Mouse (Mus musculus): Measurements from ENCODE around the gene Col4a3.

Col4a3 gene

DNA sequence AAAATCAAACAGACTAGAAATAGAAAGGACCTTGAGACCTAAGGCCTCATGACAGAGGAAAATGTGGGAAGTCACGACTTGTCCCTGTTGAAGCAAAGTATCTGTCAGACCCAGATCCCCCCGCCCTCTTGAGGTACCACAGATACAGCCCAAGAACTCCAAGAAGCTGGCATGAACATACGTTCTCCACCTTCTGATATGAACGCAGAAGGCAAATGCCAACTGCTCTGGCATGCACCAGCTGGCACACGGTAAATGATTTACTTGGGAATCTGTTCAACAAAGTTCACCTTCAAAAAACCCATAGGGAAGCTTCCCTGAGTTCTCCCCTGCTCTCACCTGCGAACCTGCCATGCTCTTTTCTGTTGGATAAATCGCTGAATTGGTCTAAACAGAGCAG is 19.1 kb downstream of the Col4a3 start:
- in situ Hi-C loops (cut with MboI, MseI): no loop called here

DNA sequence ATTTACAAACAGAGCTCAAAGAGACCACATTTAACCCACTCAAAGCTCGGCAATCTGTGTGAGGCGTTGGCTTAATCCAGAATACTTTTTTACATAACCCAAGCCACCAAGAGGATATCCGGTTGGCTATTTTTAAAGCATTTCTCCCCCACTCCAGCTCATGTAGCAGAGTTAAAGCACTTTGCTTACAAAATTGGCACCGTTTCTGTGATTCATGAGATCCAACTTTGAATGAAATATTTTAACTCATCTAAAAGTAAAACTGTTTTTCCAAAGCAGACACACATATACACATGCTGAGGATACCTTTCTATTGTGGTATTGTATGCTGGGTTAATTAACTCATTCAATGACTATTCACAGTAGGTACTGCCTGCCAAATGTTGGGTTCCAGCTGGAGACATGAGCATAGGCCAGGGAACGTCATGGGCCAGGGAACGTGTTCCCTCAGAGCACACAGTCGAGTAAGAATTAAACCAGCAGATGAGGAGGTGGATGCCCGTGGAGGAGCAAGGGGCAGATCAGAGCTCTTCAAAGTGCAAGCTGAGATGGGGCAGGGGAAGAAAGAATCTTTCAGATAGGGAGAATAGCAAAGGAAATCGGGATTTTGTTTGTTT is 22.0 kb downstream of the Col4a3 start:
- in situ Hi-C loops (cut with MboI, MseI): no loop called here

DNA sequence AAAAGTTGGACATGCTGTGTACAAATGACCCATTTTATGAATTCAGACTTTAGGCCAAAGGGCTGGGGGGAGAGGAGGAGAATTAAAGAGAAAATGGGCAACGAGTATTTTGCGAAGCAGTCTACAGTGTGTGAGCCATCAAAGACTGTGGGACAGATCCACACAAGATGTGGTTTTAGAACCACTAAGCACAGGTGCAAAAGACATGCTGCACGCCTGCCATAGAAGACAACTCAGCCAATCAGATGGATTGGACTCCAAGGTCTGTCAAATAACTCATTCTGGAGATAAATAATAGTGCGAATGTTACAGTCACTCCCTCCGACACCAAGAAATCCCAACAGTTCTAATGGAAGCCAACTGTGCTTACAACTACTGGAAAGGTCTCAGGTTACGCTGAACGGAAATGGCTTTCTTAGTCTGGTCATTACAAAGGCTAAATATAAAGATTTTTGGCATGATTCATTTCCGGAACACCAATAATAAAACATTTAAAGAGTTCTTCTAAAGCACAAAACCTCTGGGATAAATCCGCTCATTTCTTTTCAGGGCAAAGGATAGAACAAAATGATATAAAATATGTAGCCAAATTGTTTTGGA is 25.4 kb downstream of the Col4a3 start:
- in situ Hi-C loops (cut with MboI, MseI): no loop called here

DNA sequence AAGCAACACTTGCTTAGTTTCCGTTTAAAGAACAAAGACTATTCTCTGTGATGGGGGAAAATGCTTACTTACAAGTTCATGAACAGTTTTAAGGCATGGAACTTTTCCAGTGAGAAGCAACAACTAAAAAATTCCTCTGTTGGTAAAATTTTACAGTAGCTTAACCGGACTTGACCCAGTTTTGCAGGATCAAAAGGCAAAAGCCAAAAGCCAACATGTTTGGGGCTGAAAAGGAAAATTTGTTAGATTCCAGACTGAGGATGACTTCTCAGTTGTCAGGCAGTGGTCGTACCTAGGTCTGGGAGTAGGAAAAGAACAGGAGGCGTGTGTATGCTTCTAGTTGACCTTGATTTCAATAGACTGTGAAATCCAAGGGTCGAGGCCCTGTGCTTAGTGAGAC is 31.3 kb downstream of the Col4a3 start:
- in situ Hi-C loops (cut with MboI, MseI): no loop called here

DNA sequence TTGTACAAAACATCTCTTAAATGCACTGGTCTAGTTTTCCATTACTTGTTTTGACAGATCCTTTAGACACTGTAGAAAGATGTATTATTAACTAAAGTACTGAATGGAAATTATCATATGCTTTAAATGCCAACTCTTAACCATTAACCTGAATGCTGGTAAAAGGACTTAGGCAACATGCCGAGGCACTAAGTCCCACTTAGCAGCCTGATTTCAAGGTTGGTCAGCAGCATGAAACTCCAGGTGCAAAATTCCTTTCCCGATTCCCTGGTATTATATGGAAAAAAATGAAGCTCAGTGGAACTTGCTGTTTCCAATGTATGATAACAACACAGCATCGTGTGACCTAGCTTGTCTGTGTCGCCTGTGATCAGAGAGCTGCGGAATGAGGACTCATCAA is 31.9 kb downstream of the Col4a3 start:
- in situ Hi-C loops (cut with MboI, MseI): no loop called here

DNA sequence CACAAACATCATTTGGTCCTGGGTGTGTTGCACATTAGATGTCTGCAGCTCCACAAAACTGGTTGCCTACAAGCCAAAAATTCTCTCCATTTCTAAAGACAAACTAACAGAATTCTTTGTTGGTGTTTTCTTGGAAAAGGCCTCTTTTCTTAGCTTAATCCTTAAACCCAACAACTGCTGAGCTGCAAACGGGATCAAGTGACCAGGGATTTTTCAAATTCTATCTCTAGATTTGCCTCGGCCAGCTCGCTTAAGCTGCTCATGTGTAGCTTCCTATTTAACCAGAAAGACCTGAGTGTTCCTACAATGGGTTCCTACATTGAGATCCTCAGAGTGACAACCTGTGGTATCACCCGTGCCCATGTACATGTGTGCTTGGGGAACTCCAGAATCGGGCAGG is 33.3 kb downstream of the Col4a3 start:
- in situ Hi-C loops (cut with MboI, MseI): no loop called here

DNA sequence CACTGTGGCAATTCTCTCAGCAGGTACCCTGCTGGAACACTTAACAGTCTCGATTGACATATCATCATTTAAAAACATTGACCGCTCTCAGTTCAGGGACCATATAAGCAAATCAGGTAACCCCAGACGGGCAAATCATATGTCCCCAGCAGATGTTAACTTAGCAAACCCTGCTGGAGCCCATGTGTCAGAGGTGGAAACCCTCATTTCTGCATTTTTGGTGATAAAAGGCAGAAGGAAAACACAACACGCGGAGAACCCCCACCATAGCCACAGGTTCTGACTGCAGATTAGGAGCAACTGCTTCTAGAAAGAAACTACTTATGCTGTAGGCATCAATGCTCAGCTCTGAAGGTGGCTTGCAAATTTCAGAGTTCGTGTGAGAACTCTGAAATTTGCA is 38.2 kb downstream of the Col4a3 start:
- in situ Hi-C loops (cut with MboI, MseI): loop anchor here (25.0 kb wide), 1 partner anchor 1713 kb away; no protein-coding TSS in a partner anchor

DNA sequence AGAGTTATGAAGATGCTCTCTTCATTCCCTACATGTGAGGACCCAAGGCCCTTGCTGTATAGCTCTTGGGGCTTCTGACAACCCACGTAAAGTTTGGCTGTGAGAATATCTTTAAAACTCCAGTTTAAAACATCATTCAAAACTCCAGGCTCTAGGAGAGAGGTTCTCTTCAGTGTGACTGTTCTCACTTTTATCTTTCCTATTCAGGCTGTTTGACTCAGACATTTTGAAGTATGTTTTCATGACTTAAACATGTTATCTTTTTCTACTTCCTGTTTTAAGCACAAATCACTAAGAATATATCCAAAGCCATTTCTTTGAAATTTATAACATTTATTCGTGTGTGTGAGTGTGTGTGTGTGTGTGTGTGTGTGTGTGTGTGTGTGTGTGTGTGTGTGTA is 38.8 kb downstream of the Col4a3 start:
- in situ Hi-C loops (cut with MboI, MseI): loop anchor here (25.0 kb wide), 1 partner anchor 1713 kb away; no protein-coding TSS in a partner anchor

DNA sequence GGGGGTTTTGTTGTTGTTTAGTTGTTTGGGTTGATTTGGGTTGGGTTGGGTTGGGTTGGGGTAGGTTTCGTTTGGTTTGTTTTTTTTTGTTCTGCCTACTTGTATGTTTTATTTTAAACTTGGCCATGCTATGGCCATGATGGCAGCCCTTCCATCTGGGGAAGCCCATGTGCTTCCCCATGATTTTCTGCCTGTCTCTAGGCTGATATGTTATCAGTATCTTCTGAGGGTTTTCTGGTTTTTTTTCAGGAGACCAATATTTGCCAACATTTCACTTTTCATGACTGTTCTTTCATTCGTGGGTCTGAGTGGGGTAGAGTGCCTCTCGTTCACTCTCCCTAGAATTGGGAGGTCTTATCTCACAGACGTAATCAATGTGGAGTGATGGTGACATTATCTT is 40.9 kb downstream of the Col4a3 start:
- in situ Hi-C loops (cut with MboI, MseI): loop anchor here (25.0 kb wide), 1 partner anchor 1715 kb away; no protein-coding TSS in a partner anchor

DNA sequence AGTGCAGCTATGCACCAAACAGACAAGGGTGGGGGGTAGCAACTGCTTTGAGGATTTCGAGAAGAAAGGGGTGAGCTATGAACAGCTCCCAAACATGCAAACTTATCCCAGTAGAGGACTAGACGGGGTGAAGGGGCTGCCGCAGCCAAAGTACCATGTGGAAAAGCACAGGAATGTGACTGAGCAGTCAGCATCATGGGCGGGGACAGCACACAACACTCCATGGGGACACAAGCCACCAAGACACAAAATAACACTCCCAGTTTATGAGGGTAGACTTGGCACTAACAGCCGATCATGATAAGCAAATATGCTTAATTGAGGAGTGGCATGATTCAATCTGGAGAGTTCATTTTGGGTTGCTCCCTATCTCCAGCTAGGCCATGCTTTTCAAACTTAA is 42.8 kb downstream of the Col4a3 start:
- in situ Hi-C loops (cut with MboI, MseI): loop anchor here (25.0 kb wide), 1 partner anchor 1717 kb away; no protein-coding TSS in a partner anchor

DNA sequence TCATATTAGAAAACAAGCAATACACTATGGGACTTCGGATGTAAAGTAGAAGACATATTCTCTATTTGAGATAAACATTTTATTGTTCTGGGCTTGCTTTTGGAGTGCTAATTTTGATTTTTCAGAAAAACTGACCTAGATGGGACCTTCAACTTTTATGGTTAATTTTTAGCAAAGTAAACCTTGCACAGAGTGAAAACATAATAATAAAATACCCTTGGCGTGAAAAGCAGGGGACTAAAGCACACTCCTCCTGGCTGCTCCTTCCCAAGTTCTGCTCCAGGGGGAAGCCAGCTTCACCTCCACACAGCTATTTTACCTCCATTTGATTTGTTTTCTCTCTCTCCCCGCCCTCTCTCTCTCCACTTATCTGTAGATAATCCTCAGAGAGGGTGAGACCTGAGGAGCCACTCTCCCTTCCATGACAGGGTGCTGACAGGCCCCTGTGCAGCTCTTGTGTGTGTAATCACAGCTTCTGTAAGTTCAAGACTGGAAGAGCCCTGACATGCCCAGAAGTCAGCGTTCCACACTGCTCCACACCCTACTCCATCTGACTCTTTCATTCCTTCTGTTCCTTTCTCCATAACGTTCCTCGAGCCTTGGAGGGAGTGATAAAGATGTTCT is 44.6 kb downstream of the Col4a3 start:
- in situ Hi-C loops (cut with MboI, MseI): loop anchor here (25.0 kb wide), 1 partner anchor 1719 kb away; no protein-coding TSS in a partner anchor

DNA sequence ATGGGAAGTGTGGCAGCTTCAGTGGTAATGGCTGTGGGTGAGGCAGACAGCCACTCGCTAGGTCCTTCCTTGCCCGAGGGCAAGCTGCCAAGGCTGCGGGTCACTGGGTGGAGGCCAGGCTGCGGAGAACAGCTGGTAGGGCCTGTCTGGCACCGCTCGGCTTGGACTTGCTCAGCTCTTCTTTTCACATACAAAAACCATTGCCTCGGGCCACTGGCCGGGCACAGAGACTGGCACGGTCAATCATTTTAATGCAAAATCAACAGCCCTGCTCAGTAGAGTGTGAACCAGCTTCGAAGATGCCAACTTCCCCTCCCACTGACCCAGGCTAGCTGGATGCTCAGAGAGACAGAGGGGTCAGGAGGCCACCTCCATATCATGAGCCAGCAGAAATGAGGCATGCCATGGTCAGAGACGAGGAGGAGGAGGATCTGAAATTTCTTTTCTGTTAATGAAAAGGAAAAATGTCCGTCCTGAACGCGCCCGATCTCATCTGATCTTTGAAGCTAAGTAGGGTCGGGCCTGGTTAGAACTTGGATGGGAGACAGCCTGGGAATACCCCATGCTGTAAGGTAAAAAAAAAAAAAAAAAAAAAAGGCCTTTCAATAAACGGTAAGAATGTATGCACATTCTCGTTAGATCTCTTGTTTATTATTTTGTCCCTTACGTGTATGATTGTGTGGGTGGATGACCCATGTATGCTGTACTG is 48.0 kb downstream of the Col4a3 start:
- in situ Hi-C loops (cut with MboI, MseI): loop anchor here (25.0 kb wide), 1 partner anchor 1722 kb away; no protein-coding TSS in a partner anchor

DNA sequence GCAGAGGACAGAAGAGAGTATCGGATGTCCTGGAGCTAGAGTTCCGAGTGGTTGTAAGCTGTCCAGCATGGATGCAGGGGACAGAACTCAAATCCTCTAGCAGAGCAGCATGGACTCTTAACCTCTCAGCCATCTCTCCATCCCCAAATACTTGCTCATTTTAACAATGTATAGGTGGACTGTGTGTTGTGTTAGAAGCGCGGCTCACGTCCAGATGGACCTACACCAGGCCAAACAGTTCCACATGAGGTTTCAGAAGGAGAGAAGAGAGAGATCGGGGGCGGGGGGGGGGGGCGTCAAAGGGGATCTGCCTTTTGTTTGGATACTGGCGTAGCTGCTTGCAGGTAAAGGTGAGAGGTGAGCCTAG is 48.5 kb downstream of the Col4a3 start:
- in situ Hi-C loops (cut with MboI, MseI): loop anchor here (25.0 kb wide), 1 partner anchor 1723 kb away; no protein-coding TSS in a partner anchor

DNA sequence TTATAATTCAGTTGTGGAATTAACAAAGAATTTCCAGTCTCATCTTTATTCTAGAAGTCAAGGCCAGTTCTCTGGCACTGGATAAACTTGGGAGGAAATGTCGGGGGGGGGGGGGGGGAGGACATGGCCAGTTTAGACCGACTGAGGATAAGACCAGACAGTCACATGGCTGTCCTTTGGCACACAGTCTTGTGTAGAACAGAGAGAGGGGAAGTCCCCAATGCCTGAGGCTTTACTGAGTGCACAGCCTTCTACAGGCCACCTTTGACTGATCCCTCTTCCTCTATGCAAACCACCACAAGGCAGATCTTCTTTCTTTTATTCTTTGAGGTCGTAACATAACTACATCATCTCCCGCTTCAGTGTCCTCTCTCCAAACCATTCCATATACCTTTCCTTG is 49.6 kb downstream of the Col4a3 start:
- in situ Hi-C loops (cut with MboI, MseI): loop anchor here (25.0 kb wide), 1 partner anchor 1724 kb away; no protein-coding TSS in a partner anchor

DNA sequence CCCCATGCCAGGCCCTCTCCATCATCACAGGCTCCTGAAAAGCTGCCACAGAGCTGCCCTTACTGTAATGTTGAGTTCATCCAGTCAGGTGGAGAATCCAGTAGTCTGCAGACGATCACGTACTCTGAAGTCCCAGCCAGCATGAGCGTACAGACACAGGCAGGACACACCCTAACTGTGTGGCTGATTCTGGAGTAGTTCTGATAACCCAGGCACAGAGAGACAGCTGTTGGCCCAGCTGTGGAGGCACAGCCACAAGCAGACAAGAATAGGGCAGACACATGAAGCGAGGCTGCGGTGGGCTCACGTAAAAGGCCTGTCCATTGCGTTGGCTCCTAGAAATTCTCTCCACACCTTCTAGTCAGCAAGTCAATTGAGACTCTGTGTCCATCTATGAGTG is 50.7 kb downstream of the Col4a3 start:
- in situ Hi-C loops (cut with MboI, MseI): loop anchor here (25.0 kb wide), 1 partner anchor 1725 kb away; no protein-coding TSS in a partner anchor

DNA sequence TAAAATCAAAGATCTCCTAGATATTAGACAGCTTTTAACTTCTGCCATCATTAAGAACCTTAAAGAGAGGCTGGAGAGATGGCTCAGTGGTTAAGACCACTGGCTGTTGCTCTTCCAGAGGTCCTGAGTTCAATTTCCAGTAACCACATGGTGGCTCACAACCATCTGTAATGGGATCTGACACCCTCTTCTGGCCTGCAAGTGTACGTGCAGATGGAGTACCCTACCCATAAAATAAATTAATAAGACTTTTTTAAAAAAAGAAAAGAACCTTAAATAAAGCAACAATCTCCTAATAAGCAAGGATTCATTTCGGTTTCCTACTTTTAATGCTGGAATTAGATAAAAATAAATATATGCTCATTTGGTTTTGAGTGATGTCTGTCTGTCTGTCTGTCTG is 51.7 kb downstream of the Col4a3 start:
- in situ Hi-C loops (cut with MboI, MseI): loop anchor here (25.0 kb wide), 1 partner anchor 1726 kb away; no protein-coding TSS in a partner anchor

DNA sequence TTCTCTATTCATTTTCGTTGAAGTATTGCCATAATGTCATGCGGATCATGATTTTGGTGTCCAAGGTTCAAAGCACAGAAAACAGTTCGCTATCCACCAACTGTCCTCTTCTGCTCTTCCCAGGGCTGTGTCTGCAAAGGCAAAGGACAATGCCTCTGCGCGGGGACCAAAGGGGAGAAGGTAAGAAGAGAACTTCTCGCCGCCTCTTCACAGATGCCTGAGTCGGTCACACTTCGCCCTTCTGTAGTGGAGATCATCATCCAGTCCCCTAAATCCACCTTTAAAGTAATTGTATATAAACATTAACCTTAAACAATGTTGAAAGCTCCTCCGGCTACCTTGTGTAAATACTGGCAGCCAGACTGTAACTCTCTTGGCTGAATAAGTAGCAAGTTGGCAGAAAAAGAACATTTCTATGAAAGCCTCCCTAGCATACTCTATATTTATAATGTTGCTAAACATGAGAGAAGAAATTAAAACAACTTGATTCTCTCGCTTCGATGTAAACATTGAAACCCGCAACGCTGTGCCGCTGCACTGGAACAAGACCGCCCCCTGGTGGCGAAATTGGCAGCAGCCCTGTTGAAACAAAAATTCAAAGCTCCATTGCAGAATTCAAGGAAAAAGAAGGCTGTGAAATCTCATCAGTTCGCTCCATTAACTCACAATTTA is 54.7 kb downstream of the Col4a3 start:
- in situ Hi-C loops (cut with MboI, MseI): loop anchor here (5.0 to 25.0 kb wide), 3 partner anchors 89 to 1729 kb away; no protein-coding TSS in a partner anchor

DNA sequence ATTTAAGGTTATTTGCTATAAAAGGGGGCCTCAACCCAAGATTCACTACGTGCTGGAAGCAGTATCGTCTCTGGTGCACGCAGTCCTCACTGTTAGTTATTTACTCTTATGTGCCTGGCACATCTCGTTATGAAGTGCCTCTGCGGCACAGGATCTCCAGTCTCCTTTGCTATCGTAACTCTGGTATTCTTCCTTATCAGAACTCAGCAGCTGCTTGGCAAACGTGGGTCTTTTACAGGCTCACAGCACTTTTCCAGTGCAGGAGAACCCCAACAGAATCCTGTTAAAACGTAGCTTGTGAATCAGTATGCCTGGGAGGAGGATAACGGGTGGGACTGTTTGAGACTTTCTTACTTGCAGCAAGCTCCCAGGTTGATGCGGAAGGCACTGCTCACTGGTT is 61.3 kb downstream of the Col4a3 start:
- in situ Hi-C loops (cut with MboI, MseI): loop anchor here (10.0 to 25.0 kb wide), 2 partner anchors 1333 to 1736 kb away; no protein-coding TSS in a partner anchor

DNA sequence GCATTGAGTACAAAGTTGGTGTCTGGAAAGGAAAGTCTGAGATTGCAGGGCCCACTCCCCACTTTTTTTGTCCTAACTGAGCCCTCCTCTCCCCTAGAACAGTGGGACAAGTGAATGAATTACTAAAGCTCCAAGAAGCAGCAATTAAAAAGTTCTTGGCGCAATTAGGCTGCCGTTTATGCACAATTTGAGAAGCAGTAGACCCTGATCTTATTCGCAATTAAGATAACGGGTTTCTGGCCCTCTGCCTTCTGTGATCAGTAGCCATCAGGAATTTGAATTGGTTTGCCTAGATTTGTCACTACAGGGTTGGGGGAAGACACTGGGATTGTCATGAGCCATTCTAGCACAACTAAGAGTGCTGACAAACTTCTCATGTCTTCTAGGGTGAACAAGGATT is 64.1 kb downstream of the Col4a3 start:
- in situ Hi-C loops (cut with MboI, MseI): no loop called here

DNA sequence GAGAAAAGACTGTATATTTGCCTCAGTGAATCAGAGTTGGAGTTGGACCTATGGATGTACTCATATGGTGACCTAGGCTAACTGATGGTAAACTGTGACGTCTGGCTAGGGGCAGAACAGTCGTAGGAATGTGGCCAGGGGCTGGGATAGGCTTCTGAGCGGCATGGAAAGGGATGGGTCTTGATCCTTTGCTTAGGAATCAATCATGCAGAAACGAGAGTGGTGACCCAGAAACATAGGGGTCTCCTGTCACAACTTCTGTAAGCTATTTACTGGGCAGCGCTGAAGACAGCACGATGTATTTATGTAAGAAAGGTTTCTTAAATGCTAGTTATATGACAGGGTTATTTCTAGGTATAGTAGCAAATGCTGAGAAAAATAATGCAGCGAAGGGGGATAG is 67.3 kb downstream of the Col4a3 start:
- in situ Hi-C loops (cut with MboI, MseI): no loop called here

DNA sequence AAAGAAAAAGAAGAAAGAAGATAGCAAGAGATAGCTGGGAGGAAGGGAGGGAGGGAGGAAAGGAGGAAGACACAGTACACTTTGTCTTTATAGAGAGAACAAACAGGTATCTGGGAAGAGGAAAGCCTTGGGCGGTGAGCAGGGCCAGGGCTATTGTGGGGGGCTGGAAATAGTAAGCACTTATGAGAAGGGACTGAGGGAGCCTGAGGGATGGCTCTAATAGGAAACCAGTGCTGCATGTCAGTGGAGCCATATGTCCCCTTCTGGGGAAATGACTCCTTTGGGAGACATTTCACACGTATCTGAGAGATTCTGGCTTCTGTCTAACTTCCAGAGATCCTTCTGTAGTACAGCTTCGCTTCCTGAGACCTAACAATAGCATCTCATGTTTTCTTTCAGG is 69.7 kb downstream of the Col4a3 start:
- in situ Hi-C loops (cut with MboI, MseI): no loop called here

Measured in T-helper 2 cell (primary cell).